Comparison of ENCODE assay signal across 24 mouse cellular contexts in the genomic region with DNA sequence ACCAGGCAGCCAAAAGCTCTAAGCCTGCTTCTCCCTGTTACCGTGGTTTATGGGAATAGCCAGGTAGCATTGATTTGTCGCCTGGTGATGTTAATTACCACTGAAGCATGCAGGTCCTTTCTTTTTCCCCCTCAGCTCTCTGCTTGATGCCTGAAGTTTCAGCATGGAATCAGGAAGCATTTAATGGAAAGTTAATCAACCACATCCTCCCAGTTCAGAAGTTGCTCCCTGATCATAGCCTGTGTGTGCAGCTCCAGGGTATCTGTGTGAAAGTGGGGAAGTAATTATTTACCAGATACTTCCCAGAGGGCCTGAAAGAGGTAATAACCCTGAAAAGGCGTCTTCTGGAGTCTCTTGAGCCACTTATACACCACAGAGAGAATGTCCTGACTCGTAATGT.
DNase-seq lines count a peak whose midpoint lies in the region; ATAC-seq and TF ChIP-seq lines count a peak whose summit lies in the region.
"Had no signal": no experiment of that assay in that cellular context is flagged by ENCODE, and none has a peak within 500 bp of the region (broad histone marks: within the 10 kb centered on the region; RNA-seq: fewer than 3 reads in every experiment).

No protein-coding gene starts in this region.

- DNase-seq in Patski (ENCODE audit: low read depth, low spot score): peak; percentile 3
- peak; percentile 2 for DNase-seq in embryo, embryonic 10.5 days (ENCODE audit: low spot score)
- DNase-seq in kidney, adult 9 months: peak; percentile 11
- DNase-seq in kidney, postnatal 14 days: peak; percentile 3
- no peak for DNase-seq in heart, adult 8-10 months (ENCODE audit: low spot score)
- DNase-seq in urinary bladder, postnatal 14 days (ENCODE audit: low spot score): no peak
- DNase-seq in frontal cortex, postnatal 25 days (ENCODE audit: low spot score in 2 of 2): no peak
- DNase-seq: adrenal gland, adult 8-10 months; B cell, adult 2 months; cerebellum, adult 2 months; cerebellum, postnatal 25 days; gastrocnemius, postnatal 10 days; heart, postnatal 14 days; liver, postnatal 0 days; lung, postnatal 10 days; thymus, adult 2 months; thymus, postnatal 4 days had no signal

- ATAC-seq in Patski: peak; percentile 21
- ATAC-seq: activated CD4-positive, CD25-positive, alpha-beta regulatory T cell, adult 4 months; liver, postnatal 0 days had no signal

- POLR2A ChIA-PET in Patski (lab: Charles Lee): interaction anchor here (0.5 kb wide), 1 partner anchor 33 kb away, joined by 3 read pairs; no protein-coding TSS in a partner anchor

- no peak for TF ChIP-seq CTCF in Patski (IDR thresholded peaks at IDR 0.05)

- no peaks in the 10 kb centered on the region for H3K27me3 ChIP-seq in Patski
- H3K27me3 ChIP-seq: forebrain, embryonic 12.5 days; heart, embryonic 13.5 days; hindbrain, embryonic 12.5 days; midbrain, embryonic 12.5 days; neural tube, embryonic 15.5 days; stomach, embryonic 15.5 days had no signal

- CTCF ChIA-PET in Patski (lab: Charles Lee): interaction anchor here (0.7 kb wide), 1 partner anchor 8 kb away, joined by 3 read pairs; no protein-coding TSS in a partner anchor

- in situ Hi-C loops in Patski (cut with MboI; ENCODE audit: low pct_unique_long_range_greater_than_20kb): no loop called here

Comparison
In these comparisons a context has a peak if more than half of its experiments do, and no peak if none do; other contexts are left out.
1. DNase-seq: peak in Patski (single experiment), embryo, embryonic 10.5 days (single experiment), kidney, adult 9 months (single experiment) and kidney, postnatal 14 days (single experiment); none in heart, adult 8-10 months (single experiment), urinary bladder, postnatal 14 days (single experiment) and frontal cortex, postnatal 25 days (0 of 2).